Mouse (Mus musculus) cerebellum, postnatal 4 days (tissue): ENCODE results near the gene Cfap70.

Experiments
- DNase-seq, 2 experiments: peaks; one replicate each; pipeline ENCODE4 v3.0.0; 2022; ENCODE audit warnings: low spot score in 2 of 2, mixed read lengths in 1 of 2

The Cfap70 gene

DNA sequence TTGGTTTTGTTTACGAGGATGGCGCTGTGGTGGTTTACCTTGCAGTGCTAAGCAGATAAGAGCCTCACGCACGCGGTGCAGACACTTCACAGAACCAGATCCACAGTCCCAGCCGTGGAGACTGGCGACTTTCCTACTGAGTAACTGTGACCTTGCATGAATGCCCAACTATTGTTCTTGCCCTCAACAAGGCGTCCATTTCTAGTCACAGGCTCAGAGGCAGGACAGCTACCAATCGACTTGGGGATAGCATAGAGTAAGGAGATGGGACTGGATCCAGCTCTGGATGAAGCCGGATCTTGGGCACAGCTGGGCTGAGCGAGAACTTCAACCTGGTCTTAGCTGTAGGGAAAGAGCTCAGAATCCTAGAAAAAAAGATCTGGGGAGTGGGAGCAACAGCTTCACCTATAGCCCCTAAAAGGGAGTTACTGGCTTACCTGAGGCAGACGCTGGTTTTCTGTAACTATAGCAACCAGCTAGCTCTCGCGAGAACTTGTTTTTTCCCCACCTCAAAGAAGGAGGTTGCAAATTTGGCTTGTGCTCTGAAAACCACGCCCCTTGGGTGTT, at the start of gene Cfap70:
Cfap70 (minus strand) TSS at position 462 of the 567 bp plus-strand sequence.
- DNase-seq = peak in 1 of 2 experiments; percentile 38

DNA sequence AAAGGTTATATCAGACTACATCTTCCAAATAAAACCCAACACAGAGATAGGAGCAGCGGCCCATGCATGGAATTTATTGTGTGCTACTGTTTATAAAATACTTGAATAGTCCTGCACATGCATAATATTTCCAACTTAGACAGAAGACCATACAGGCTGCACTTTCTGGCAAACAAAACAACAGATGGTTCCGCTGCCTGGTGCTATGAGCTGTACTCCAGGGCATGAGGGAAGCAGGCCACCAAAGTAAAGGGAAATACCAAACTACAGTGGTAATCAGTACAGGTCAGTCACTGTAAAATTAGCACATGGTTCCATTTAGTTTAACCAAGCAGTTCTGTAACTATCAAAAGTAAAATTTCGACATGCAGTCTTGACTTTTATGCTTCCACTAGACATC, 48.0 kb upstream of the Cfap70 start:
- DNase-seq = no peak

DNA sequence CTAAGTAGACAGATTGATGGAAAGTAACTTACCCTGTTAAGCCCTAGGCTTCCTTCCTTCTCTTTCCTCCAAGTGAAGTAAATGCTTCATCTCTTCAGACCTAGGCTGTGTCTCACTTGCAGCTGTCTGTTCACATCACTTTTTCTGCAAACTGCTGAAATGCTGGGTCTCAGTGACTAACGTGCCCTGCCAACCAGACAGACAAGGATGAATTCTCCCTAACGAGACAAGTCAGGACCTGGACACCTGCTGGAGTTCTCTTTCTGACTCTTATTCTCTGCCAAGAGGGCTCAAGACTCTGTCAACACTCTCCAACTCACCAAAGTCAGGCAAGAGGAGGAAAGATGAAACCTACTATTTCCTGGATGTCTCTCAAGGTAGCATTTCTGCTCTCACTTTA, 44.6 kb upstream of the Cfap70 start, which contains the start of gene Mss51:
Mss51 (minus strand) TSS at position 299 of the 400 bp plus-strand sequence.
- no peak for DNase-seq

DNA sequence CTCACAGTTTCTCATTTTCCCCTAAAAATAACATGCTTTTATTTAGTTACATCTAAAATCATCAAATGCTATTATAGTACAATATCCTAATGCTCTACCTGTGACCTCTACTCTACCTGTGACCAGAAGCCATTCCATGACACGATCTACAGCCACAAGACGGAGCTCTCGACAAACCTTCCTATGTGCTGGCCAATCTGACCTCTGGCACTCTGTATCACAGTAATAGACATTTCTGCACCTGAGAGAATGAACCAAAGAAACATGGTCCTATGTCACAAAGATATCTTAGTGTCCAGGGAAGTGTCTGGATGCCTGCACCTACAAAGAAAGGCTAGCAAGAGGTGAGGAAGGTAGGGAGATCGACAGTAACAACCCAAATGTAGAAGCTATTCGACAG, 34.0 kb upstream of the Cfap70 start:
- DNase-seq = no peak

DNA sequence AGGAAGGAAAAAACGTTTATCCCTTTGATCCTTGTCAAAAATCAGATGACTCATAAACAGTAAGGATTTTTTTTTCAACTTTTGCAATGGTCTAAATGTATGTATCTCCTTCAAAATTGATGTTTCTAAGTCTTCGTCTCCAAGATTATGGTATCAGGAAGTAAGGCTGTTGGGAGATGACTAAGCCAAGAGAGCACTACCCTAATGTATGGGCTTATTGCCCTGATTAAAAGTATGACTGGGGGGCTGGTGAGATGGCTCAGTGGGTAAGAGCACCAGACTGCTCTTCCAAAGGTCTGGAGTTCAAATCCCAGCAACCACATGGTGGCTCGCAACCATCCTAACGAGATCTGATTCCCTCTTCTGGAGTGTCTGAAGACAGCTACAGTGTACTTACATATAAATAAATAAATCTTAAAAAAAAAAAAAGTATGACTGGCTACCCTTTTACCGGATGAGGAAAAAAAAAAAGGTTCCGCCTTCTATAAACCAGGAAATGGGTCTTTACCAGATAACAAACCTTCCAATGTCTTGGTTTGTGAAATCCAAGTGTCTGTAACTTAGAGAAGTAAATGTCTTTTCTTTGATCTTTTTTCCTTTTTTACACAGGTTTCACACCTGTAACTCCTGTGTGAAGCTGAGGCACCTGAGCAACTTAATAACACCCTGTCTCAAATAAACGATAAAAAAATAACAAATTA, 30.2 kb upstream of the Cfap70 start:
- no peak for DNase-seq

DNA sequence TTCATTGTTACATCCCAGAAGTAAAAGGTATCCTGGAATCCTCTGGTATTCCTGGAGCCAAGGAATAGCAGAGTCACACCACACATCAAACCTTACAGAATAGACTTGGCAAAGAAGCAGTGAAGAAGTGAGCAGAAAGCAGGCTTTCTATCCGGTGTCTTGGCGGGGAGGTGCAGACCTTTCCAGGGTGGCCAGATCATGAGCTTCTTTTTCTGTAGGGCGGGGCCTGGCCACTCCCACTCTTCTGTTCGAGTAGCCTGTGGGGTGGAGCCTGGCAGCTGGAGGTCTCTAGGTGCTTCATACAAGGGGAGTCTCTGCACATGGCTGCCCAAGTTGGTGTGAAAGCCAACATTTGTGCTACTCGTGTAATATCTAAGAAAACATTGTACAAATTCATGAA, 29.2 kb upstream of the Cfap70 start:
- no peak for DNase-seq

DNA sequence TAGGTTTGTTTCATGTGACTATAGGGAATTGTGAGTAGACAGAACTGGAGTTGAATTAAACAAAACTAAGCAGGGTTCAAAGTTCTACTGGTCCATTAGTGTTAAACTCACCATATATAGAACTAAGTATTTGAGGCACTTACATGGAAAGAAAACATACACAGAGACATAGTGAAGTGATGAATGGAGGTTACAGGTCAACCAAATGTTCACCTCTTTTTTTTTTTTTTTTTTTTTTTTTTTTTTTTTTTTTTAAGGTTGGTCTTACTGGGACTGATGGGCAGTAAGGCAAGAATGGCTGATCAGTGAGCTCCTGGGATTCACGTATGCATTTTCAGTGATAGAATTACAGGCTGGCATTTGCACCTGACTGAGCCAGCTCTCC, 28.2 kb upstream of the Cfap70 start:
- no peak for DNase-seq

DNA sequence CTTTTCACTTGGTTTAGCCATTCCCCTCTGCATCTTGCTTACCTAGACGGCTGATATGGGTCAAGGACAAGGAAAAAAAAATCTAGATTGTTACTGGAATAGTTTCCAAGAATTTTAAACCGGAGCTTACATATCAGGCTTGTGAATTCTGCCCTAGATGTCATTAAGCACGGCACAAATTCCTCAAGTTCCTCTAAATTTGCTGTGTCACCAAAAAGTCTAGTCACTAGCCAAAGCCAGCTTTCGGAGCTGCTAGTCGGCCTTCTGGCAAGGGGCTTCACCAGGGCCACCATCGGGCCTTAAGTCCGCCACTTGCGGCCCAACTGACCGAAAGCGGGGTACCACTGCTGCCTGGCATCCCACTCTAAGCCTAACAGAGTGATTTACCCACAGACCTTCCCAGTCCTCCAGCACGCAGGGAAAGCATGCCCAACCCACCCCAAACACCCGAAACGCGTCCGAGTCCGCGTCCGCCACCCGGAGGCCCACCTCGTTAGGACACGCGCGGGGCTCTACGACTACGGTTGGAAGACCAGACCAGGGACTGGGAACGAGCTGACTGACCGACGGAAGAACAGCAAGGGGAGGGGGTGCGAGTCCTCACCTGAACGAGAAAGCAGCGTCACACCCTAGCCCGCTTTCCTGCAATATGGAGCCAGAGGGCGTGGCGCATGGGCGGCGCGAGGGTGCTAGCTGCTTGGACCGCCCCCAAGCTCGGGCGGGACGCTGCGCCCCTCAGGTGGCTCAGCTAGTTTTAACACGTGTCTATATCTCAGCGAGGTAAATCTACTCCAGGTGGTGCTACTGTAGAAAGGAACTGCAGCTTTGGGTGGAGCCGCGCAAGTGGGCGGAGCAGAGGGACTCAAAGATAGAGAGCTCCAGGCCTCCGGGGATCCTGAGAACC, 27.5 kb upstream of the Cfap70 start, which contains the start of gene Anxa7:
Anxa7 (minus strand) TSS at position 843 of the 904 bp plus-strand sequence.
- peak; percentile 26 to 32 for DNase-seq

DNA sequence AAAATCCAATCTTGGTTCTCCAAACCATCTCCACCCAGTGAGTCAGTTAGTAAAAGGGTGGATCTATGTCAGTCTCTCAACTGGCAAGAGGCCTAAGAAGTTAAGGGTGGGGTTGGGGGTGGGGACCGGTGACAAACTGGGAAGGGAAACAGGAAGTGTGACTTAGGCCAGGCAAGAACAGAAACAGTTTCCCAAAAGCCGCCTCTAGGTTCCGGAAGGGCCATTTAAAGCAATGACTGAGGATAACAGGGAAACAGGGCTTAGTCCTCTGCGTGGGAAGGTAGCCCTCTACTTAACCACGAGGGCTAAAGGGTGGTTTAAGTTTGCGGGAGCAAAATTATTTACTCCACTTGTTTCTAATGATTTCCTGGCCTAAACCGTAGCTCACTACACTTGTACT, 26.8 kb upstream of the Cfap70 start:
- DNase-seq = no peak

DNA sequence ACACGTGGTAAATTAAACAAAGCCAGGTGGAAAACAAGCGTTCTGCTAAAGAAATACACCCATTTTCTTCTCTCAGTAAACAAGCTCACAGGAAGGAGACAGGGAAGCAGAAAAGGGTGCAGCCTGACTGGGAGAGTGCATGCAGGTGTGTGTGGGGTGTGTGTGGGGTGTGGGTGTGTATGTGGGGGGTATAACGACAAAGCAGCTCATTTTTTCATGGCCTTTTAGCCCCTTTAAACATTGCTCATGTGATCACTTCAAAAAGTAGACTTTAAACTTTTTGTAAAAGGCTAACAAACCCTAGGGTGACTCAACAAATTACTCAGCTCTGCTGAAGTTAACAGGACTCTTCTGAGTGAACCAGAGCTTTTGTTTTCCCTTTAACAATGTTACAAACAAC, 26.4 kb upstream of the Cfap70 start:
- DNase-seq = no peak

DNA sequence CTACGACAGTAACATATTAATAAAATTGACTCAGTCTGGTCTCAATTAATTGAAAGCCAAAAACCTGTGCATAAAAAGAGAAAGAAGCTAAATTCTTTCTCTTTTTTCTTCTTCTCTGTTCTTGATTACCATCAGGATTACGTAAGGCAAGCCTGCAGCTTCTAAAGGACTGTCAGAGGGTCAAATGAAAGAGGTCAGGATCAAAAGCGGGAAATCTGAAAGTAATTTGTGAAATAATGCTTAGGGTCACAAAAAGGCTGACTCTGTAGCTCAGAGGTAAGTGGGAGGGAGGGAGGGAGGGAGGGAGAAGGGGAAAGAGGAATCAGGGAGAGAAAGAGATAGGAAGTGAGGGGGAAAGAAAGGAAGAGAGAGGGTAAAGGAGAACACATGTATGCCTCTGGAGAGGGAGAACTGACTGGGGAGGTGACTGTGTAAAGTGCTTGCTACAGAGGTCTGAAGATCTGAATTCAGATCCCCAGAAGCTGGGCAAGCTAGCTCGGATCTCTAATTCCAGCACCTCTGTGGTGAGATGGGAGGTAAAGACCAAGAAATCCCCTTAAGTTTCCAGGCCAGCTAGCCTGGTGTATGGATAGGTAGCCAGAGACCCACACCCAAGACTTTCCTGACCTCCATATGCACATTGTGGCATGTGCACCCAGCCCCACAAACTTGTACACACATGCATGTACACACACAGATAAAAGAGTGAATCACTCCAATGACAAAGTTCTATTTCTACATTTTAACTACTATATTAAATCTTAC, 25.4 kb upstream of the Cfap70 start:
- DNase-seq = no peak

DNA sequence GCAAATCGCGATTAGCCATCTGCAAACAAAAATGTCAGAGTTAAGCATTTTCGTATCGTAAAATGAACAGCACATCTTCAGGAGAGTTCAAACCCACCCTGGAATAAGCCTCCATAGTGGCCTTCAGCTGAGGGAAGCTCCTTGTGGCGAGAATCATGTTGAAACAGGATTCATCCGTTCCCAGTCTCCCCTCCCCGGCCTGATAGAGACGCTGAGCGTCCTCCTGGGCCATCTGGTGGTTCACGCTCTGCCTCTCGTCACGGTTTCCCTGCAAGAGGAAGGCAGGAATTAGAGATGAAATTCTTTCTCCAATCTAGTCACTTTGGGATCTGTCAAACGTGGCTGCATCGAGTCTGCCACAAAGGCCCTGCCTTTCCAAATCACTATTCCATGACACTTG, 8.2 kb upstream of the Cfap70 start:
- DNase-seq = no peak

DNA sequence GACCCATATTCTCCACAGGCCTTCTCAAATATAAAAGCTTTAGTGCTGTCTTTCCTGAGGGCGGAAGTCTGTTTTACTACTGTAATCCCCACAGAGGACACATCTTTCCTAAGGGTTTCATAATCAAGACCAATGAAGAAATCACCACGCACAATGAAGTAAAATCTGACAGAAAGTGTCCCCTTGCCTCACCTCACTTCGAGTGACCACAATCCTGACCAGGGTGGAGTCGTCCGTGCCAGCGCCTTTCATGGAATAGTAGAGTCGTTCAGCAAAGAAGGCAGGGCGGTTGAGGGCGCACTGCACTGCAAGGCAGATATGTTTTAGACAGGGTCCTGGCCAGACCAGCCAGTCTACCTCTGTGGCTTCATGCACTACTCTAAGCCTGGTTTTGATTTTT, 6.4 kb upstream of the Cfap70 start:
- no peak for DNase-seq

DNA sequence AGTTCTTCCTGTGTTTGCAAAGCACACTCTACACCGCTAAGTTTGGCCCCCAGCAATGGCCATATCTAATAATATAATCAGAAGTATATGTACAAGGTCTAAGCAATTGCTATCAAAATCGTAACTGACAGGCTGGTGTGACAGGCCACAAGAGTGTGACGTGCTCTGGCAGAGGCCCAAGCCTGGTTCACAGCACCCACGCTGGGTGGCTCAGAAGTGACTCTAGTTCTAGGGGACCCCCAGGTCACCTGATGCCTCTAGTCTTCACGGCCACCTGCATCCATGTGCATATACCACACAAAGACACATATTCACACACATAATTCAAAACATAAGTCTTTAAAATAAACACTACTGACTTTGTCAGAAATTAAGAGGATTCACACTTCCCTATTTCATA, 903 bp upstream of the Cfap70 start:
- no peak for DNase-seq

DNA sequence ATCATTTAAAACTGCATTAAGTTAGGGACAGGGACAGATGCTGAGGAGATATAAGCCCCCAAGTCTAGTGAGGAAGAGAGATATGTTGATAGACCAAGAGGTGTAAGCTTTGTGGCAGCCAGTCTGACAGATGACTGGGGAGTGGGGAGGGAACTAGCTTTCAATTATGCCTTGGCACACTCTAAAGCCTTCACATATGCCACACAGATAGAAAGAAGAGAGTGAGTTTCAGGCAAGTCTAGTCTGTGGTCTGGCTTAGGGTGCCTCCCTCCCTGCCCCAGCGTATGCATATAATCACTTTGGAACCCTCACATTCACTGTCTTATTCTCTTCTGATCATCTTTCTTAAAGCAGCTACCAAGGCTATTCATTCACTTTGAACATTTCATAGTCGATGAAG, 724 bp downstream of the Cfap70 start:
- DNase-seq = no peak

DNA sequence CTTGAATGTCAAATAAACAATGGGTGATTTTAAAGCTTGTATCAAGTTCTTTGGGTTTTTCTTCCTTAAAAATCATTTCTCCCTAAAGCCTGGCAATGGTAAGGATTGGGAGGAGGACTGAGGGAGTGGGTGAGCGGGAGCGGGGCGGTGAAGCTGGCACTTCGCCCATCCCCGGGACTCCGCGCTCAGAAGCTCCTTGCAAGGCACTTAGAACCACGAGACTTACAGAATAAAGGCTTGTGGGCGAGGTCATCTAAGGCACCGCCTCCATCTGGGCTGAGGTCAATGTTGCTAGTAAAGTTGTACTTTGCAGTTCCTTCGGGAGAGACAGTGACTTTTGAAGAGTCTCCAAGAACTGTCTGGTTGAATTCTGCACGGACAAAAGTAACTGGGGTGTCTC, 4.8 kb downstream of the Cfap70 start:
- DNase-seq = no peak

DNA sequence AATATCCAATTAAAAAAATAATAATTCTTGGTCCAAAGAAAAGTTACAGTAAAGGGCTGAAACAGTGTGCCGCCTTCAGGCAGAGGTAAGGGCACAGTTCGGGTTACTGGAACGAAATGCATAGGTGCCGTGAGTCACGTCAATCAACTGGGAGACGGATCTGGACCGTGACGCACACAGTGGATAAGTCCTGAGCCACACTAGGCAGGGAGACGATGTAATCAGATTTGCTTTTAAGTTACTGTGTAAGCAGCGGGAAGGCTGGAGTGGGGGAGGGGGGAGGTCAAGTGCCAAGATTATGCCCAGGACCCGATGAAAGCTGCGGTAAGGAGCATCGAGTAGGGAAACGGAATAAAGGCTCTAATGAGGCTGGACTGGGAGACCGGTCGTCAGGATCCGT, 9.8 kb downstream of the Cfap70 start:
- DNase-seq = no peak

DNA sequence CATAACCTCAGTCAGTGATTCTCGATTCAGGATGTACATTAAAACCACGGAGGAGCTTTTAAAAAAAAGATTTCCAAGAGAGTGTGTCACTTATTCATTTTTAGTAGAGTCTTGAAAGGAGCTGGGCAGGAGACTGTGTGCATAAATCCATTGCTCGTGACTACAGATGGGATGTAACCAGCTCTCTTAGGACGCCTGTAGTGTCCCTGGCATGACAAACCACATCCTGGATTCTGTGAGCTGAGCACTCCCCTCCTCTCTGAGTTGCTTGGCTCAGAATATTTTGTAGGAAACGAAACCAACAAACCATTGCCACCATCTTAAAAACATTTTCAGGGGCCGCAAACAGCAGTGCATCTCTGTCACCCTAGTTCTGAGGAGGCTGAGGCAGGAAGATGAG, 15.1 kb downstream of the Cfap70 start:
- no peak for DNase-seq

DNA sequence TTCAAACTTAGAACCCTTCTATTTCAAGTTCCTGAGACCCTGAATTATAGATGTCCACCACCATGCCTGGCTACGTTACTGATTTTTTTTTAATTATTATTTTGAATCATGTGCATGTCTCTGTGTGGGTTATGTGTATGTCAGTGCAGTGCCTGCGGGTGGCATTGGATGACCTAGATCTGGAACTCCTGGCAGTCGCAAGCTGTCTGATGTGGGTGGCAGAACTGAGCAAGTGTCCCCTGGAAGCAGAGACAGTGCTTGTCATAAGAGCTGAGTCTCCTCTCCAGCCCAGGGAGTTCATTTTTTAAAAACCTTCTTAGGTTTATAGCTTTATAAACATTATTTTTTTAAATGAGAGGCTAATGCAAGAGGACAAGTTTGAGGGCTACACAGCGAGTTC, 19.6 kb downstream of the Cfap70 start:
- no peak for DNase-seq

DNA sequence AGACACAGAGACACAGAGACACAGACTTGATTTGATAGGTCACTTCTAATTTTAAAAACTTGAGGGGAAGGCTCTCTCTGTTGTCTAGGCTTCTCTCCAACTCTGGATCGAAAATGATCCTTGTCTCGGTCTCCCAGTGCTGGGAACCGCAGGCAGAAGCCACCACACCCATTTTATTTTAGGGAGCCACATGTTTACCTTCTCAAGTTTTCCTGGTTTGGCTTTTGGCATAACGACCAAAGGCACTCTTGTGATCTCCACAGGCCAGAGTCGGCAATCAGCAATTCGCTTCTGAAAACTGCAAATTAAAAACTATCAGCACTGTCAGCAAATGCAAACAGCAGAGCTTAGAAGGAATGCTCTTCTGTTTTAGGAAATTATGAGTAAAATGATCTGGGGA, 20.3 kb downstream of the Cfap70 start:
- no peak for DNase-seq

DNA sequence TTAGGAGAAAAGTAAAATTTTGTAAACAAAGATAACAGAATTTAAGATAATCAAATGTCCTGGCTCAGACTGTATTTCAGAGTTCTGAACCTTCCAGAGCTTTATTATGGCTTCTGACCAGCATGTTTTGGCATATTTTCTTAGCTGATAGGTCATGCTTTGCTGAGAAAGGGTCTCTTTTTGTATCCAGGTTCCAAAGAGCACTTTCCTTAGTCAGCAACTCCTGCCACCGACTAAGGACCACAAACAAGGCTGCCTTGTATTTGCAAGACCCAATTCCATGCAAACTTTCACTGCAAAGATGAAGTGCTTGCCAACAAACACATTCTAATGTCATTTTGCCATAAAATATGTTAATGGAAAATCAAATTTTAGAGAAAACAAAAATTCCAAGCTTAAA, 22.2 kb downstream of the Cfap70 start:
- DNase-seq = no peak

DNA sequence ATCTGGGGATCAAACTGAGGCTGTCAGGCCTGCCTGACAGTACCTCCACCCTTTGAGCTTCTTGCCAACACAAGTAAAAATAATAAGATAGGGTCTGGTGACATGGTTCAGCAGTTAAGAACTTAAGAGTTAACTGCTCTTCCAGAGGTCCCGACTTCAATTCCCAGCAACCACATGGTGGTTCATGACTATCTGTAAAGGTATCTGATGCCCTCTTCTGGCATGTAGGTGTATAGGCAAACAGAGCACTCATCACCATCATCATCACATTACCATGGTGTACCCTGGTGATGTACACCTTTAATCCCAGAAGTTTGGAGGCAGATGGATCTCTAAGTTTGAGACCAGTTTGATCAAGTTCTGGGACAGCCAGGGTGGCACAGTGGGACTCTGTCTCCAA, 23.4 kb downstream of the Cfap70 start:
- no peak for DNase-seq
